Mouse (Mus musculus) liver, embryonic 14.5 days (tissue): Measurements from ENCODE around the gene Clmn.

ENCODE experiments used
- CTCF ChIP-seq: IDR thresholded peaks from 2 replicates; pipeline ENCODE4 v1.5.1; 2016; ENCODE audit warnings: antibody characterized with exemption, low read depth, control low read depth
- EP300 ChIP-seq: IDR thresholded peaks from 2 replicates; pipeline ENCODE4 v1.6.1; 2016; ENCODE audit warnings: antibody characterized with exemption, low read depth

DNA sequence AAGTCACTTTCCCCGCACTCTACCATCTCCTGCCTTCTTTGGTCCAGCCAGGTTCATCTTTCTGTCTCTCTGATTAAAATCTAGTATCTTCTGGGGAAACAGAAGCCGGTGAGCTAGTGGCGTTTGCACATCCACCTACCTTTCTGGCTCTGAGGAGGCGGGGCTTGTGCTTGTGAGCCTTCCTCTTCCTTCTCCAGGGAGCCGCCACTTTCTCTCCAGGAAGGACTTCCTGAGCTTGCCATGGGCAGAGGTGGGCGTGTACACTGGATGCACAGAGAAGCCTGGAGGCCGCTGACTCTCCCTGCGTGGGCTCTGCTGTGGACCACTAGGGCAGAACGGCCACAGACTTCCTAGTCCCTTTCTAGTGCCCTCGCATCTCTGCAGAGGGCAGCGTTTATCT lies 34.3 kb upstream of the Clmn start:
- TF ChIP-seq CTCF: no peak
- no peak for TF ChIP-seq EP300
